Mouse (Mus musculus): Measurements from ENCODE around the gene Arrb2. TPM values are rescaled to one million over a fixed set of nuclear protein-coding genes. Genes with fewer than 3 reads are reported as not detected.

Gene Arrb2
- polyA plus RNA-seq, 1 experiment from 2014 or later, result 7.4 TPM

GRCm38 (mm10) chr11:70440637-70441036 lies 8.2 kb downstream of the Arrb2 start:
- no peak for ATAC-seq
- no peak overlapping the region for H3K9ac ChIP-seq (ENCODE audit: low read depth, low read length)
- WGBS, result 55% methylated on average over 4 of the region's 4 CpGs

GRCm38 (mm10) chr11:70441882-70442281 lies 9.4 kb downstream of the Arrb2 start:
- TF ChIP-seq CTCF (IDR thresholded peaks at IDR 0.05; ENCODE audit: low read depth), result no peak
- Histone ChIP-seq H3K9ac (ENCODE audit: low read depth, low read length) (no peak overlapping the region), H3K36me3 (ENCODE audit: control insufficient read depth, insufficient read depth) (peaks cover 41% of the 10 kb centered on the region), H3K4me2 (replicated peaks; ENCODE audit: low read depth) (no peak overlapping the region), H3K4me1 (replicated peaks; ENCODE audit: control insufficient read depth, insufficient read depth, low read length) (no peaks in the 10 kb centered on the region), H3K4me3 (ENCODE audit: low read depth, low read length) (no peak overlapping the region), H3K9me3 (ENCODE audit: control insufficient read depth) (no peaks in the 10 kb centered on the region), H3K27me3 (replicated peaks; ENCODE audit: control insufficient read depth, insufficient read depth, low read length) (no peaks in the 10 kb centered on the region), H3K27ac (ENCODE audit: low read depth, low read length) (no peak overlapping the region)
- 87% methylated on average over 7 of the region's 7 CpGs for WGBS
- ATAC-seq, result no peak

More at GRCm38 (mm10) chr11:70440637-70441036, 8.2 kb downstream of the Arrb2 start:
- Histone ChIP-seq H3K36me3 (ENCODE audit: control insufficient read depth, insufficient read depth) (peaks cover 51% of the 10 kb centered on the region), H3K4me1 (replicated peaks; ENCODE audit: control insufficient read depth, insufficient read depth, low read length) (no peaks in the 10 kb centered on the region), H3K27me3 (replicated peaks; ENCODE audit: control insufficient read depth, insufficient read depth, low read length) (no peaks in the 10 kb centered on the region), H3K9me3 (ENCODE audit: control insufficient read depth) (no peaks in the 10 kb centered on the region), H3K4me2 (replicated peaks; ENCODE audit: low read depth) (no peak overlapping the region), H3K4me3 (ENCODE audit: low read depth, low read length) (no peak overlapping the region), H3K27ac (ENCODE audit: low read depth, low read length) (no peak overlapping the region)
- TF ChIP-seq CTCF (IDR thresholded peaks at IDR 0.05; ENCODE audit: low read depth), result no peak

GRCm38 (mm10) chr11:70443964-70444363 lies 11.5 kb downstream of the Arrb2 start:
- Histone ChIP-seq H3K36me3 (ENCODE audit: control insufficient read depth, insufficient read depth) (peaks cover 24% of the 10 kb centered on the region), H3K27ac (ENCODE audit: low read depth, low read length) (no peak overlapping the region), H3K4me2 (replicated peaks; ENCODE audit: low read depth) (no peak overlapping the region), H3K27me3 (replicated peaks; ENCODE audit: control insufficient read depth, insufficient read depth, low read length) (no peaks in the 10 kb centered on the region), H3K4me1 (replicated peaks; ENCODE audit: control insufficient read depth, insufficient read depth, low read length) (no peaks in the 10 kb centered on the region), H3K9me3 (ENCODE audit: control insufficient read depth) (no peaks in the 10 kb centered on the region), H3K4me3 (ENCODE audit: low read depth, low read length) (no peak overlapping the region), H3K9ac (ENCODE audit: low read depth, low read length) (no peak overlapping the region)
- TF ChIP-seq CTCF (IDR thresholded peaks at IDR 0.05; ENCODE audit: low read depth), result no peak
- ATAC-seq, result no peak
- WGBS, result 78% methylated on average over 3 of the region's 3 CpGs

GRCm38 (mm10) chr11:70444667-70445066 lies 12.2 kb downstream of the Arrb2 start:
- no peak overlapping the region for H3K4me2 ChIP-seq (replicated peaks; ENCODE audit: low read depth)
- H3K4me1 ChIP-seq (replicated peaks; ENCODE audit: control insufficient read depth, insufficient read depth, low read length), result no peaks in the 10 kb centered on the region
- H3K27me3 ChIP-seq (replicated peaks; ENCODE audit: control insufficient read depth, insufficient read depth, low read length), result no peaks in the 10 kb centered on the region
- no peak overlapping the region for H3K9ac ChIP-seq (ENCODE audit: low read depth, low read length)
- no peak for TF ChIP-seq CTCF (IDR thresholded peaks at IDR 0.05; ENCODE audit: low read depth)
- no peak for ATAC-seq
- no peak overlapping the region for H3K4me3 ChIP-seq (ENCODE audit: low read depth, low read length)
- 52% methylated on average over 6 of the region's 6 CpGs for WGBS
- H3K27ac ChIP-seq (ENCODE audit: low read depth, low read length), result no peak overlapping the region
- H3K36me3 ChIP-seq (ENCODE audit: control insufficient read depth, insufficient read depth), result peaks cover 17% of the 10 kb centered on the region
- no peaks in the 10 kb centered on the region for H3K9me3 ChIP-seq (ENCODE audit: control insufficient read depth)

- 0 out of 2 replicates have a peak, but pooled peaks cover 4% of the 10 kb centered on the region for H3K36me3 ChIP-seq (ENCODE audit: control insufficient read depth, insufficient read depth)
- no peak for ATAC-seq
- TF ChIP-seq CTCF (IDR thresholded peaks at IDR 0.05; ENCODE audit: low read depth), result peak; percentile 34; the same call in 1 of the 2 replicates
- no peaks in the 10 kb centered on the region for H3K4me1 ChIP-seq (replicated peaks; ENCODE audit: control insufficient read depth, insufficient read depth, low read length)
- H3K4me2 ChIP-seq (replicated peaks; ENCODE audit: low read depth), result no peak overlapping the region
- no peaks in the 10 kb centered on the region for H3K27me3 ChIP-seq (replicated peaks; ENCODE audit: control insufficient read depth, insufficient read depth, low read length)
- no peak overlapping the region for H3K9ac ChIP-seq (ENCODE audit: low read depth, low read length)
- WGBS, result 54% methylated on average over 3 of the region's 3 CpGs
- H3K27ac ChIP-seq (ENCODE audit: low read depth, low read length), result no peak overlapping the region
- H3K4me3 ChIP-seq (ENCODE audit: low read depth, low read length), result no peak overlapping the region
- H3K9me3 ChIP-seq (ENCODE audit: control insufficient read depth), result no peaks in the 10 kb centered on the region
Measured at GRCm38 (mm10) chr11:70446756-70447155, 14.3 kb downstream of the Arrb2 start.

GRCm38 (mm10) chr11:70447373-70447772 lies 14.9 kb downstream of the Arrb2 start:
- TF ChIP-seq CTCF (IDR thresholded peaks at IDR 0.05; ENCODE audit: low read depth), result no peak
- H3K9ac ChIP-seq (ENCODE audit: low read depth, low read length), result no peak overlapping the region
- no peaks in the 10 kb centered on the region for H3K9me3 ChIP-seq (ENCODE audit: control insufficient read depth)
- H3K27me3 ChIP-seq (replicated peaks; ENCODE audit: control insufficient read depth, insufficient read depth, low read length), result no peaks in the 10 kb centered on the region
- no peak overlapping the region for H3K27ac ChIP-seq (ENCODE audit: low read depth, low read length)
- no peak overlapping the region for H3K4me2 ChIP-seq (replicated peaks; ENCODE audit: low read depth)
- 88% methylated on average over 1 of the region's 1 CpGs for WGBS
- no peak for ATAC-seq
- no peak overlapping the region for H3K4me3 ChIP-seq (ENCODE audit: low read depth, low read length)
- no peaks in the 10 kb centered on the region for H3K36me3 ChIP-seq (ENCODE audit: control insufficient read depth, insufficient read depth)
- H3K4me1 ChIP-seq (replicated peaks; ENCODE audit: control insufficient read depth, insufficient read depth, low read length), result no peaks in the 10 kb centered on the region

GRCm38 (mm10) chr11:70450926-70451325 lies 18.5 kb downstream of the Arrb2 start:
- no peak for TF ChIP-seq CTCF (IDR thresholded peaks at IDR 0.05; ENCODE audit: low read depth)
- Histone ChIP-seq H3K4me2 (replicated peaks; ENCODE audit: low read depth) (no peak overlapping the region), H3K4me1 (replicated peaks; ENCODE audit: control insufficient read depth, insufficient read depth, low read length) (no peaks in the 10 kb centered on the region), H3K27me3 (replicated peaks; ENCODE audit: control insufficient read depth, insufficient read depth, low read length) (no peaks in the 10 kb centered on the region), H3K9ac (ENCODE audit: low read depth, low read length) (no peak overlapping the region), H3K27ac (ENCODE audit: low read depth, low read length) (no peak overlapping the region), H3K36me3 (ENCODE audit: control insufficient read depth, insufficient read depth) (peaks cover 8% of the 10 kb centered on the region), H3K4me3 (ENCODE audit: low read depth, low read length) (0 out of 2 replicates have a peak overlapping the region, but pooled peaks have one; percentile 69), H3K9me3 (ENCODE audit: control insufficient read depth) (no peaks in the 10 kb centered on the region)
- WGBS, result 86% methylated on average over 2 of the region's 2 CpGs
- ATAC-seq, result no peak

All from intestine, postnatal 0 days (tissue).